Mouse (Mus musculus): ENCODE measurements at regions not wholly inside any gene's neighbourhood (a gene's known extent, or its start where the extent isn't known, plus 50 kb on each side); places are given as distances from the start of the nearest gene placed in this dataset.
A peak's percentile ranks its signal among the peaks of the same experiment; 100 is the strongest.

GRCm38 (mm10) chr13:101879561-101880081 lies 111.6 kb upstream of the Pik3r1 start:
- peak; percentile 8 for DNase-seq (ENCODE audit: low read depth, low spot score)

GRCm38 (mm10) chr13:101883177-101883576 lies 115.2 kb upstream of the Pik3r1 start:
- DNase-seq (ENCODE audit: low read depth, low spot score) = no peak

GRCm38 (mm10) chr13:101884752-101885151 lies 116.7 kb upstream of the Pik3r1 start:
- no peak for DNase-seq (ENCODE audit: low read depth, low spot score)

- DNase-seq (ENCODE audit: low read depth, low spot score) = no peak
Measured at GRCm38 (mm10) chr13:101891473-101891872, 123.5 kb upstream of the Pik3r1 start.

GRCm38 (mm10) chr13:101893035-101893600 lies 125.1 kb upstream of the Pik3r1 start:
- no peak for DNase-seq (ENCODE audit: low read depth, low spot score)

- no peak for DNase-seq (ENCODE audit: low read depth, low spot score)
Measured at GRCm38 (mm10) chr13:101895161-101895560, 127.1 kb upstream of the Pik3r1 start.

- no peak for DNase-seq (ENCODE audit: low read depth, low spot score)
Measured at GRCm38 (mm10) chr13:101895686-101896085, 127.7 kb upstream of the Pik3r1 start.

- no peak for DNase-seq (ENCODE audit: low read depth, low spot score)
Measured at GRCm38 (mm10) chr13:101896946-101897345, 128.9 kb upstream of the Pik3r1 start.

GRCm38 (mm10) chr13:101902213-101902612 lies 134.2 kb upstream of the Pik3r1 start:
- peak; percentile 48 for DNase-seq (ENCODE audit: low read depth, low spot score)

GRCm38 (mm10) chr13:101905909-101906676 lies 138.1 kb upstream of the Pik3r1 start:
- peak; percentile 77 for DNase-seq (ENCODE audit: low read depth, low spot score)

GRCm38 (mm10) chr13:101909026-101909425 lies 141.0 kb upstream of the Pik3r1 start:
- DNase-seq (ENCODE audit: low read depth, low spot score) = peak; percentile 73

GRCm38 (mm10) chr13:101910687-101911086 lies 142.7 kb upstream of the Pik3r1 start:
- peak; percentile 42 for DNase-seq (ENCODE audit: low read depth, low spot score)

GRCm38 (mm10) chr13:101914132-101914531 lies 146.1 kb upstream of the Pik3r1 start:
- no peak for DNase-seq (ENCODE audit: low read depth, low spot score)

GRCm38 (mm10) chr13:101914691-101915541 lies 146.9 kb upstream of the Pik3r1 start:
- peak; percentile 82 for DNase-seq (ENCODE audit: low read depth, low spot score)

- DNase-seq (ENCODE audit: low read depth, low spot score) = peak; percentile 80
Measured at GRCm38 (mm10) chr13:101915542-101915941, 147.5 kb upstream of the Pik3r1 start.

- no peak for DNase-seq (ENCODE audit: low read depth, low spot score)
Measured at GRCm38 (mm10) chr13:101915948-101916594, 148.1 kb upstream of the Pik3r1 start.

GRCm38 (mm10) chr13:101916876-101917275 lies 148.9 kb upstream of the Pik3r1 start:
- no peak for DNase-seq (ENCODE audit: low read depth, low spot score)

- no peak for DNase-seq (ENCODE audit: low read depth, low spot score)
Measured at GRCm38 (mm10) chr13:101918185-101918584, 150.2 kb upstream of the Pik3r1 start.

- no peak for DNase-seq (ENCODE audit: low read depth, low spot score)
Measured at GRCm38 (mm10) chr13:101919266-101919665, 151.2 kb upstream of the Pik3r1 start.

GRCm38 (mm10) chr13:101920384-101920783 lies 152.4 kb upstream of the Pik3r1 start:
- DNase-seq (ENCODE audit: low read depth, low spot score) = no peak

GRCm38 (mm10) chr13:101924637-101925036 lies 156.6 kb upstream of the Pik3r1 start:
- no peak for DNase-seq (ENCODE audit: low read depth, low spot score)

- no peak for DNase-seq (ENCODE audit: low read depth, low spot score)
Measured at GRCm38 (mm10) chr13:101931264-101931663, 163.2 kb upstream of the Pik3r1 start.

Measured in brain, adult 2 months (tissue).